Mouse (Mus musculus) stomach, postnatal 0 days (tissue): Measurements from ENCODE around the gene St8sia2. TPM values are rescaled to one million over a fixed set of nuclear protein-coding genes. Genes with fewer than 3 reads are reported as not detected.

Experiments used
- ATAC-seq: fragments of 200-750 bp; cut with Nextera tagmentation; 2 replicates; pipeline ENCODE4 v1.8.0; 2017; ENCODE audit not compliant: low FRiP score, low TSS enrichment
- DNase-seq: peaks from one replicate; pipeline ENCODE4 v3.0.0-alpha.2; 2016; ENCODE audit warnings: low spot score
- H3K27ac ChIP-seq: fragments of 300-500 bp; sonication (generic); replicated peaks from 2 replicates; pipeline ENCODE4 v1.5.1; 2014; ENCODE audit warnings: mild to moderate bottlenecking, control low read depth
- H3K27me3 ChIP-seq: fragments of 300-500 bp; sonication (generic); 2 replicates; pipeline ENCODE4 v1.6.1; 2014; ENCODE audit warnings: low read length; ENCODE audit not compliant: control insufficient read depth, insufficient read depth
- H3K36me3 ChIP-seq: fragments of 300-500 bp; sonication (generic); 2 replicates; pipeline ENCODE4 v1.6.1; 2014; ENCODE audit warnings: low read length, mixed read lengths; ENCODE audit not compliant: control insufficient read depth, insufficient read depth
- H3K4me1 ChIP-seq: fragments of 300-500 bp; sonication (generic); replicated peaks from 2 replicates; pipeline ENCODE4 v1.6.1; 2014; ENCODE audit warnings: antibody characterized with exemption; ENCODE audit not compliant: control insufficient read depth, insufficient read depth
- H3K4me2 ChIP-seq: fragments of 300-500 bp; sonication (generic); replicated peaks from 2 replicates; pipeline ENCODE4 v1.6.1; 2014; ENCODE audit warnings: low read depth, mild to moderate bottlenecking, control low read depth, moderate library complexity
- H3K4me3 ChIP-seq: fragments of 300-500 bp; sonication (generic); 2 replicates; pipeline ENCODE4 v1.5.1; 2014; ENCODE audit warnings: low read depth, low read length, control low read depth
- H3K9ac ChIP-seq: fragments of 300-500 bp; sonication (generic); 2 replicates; pipeline ENCODE4 v1.6.1; 2014; ENCODE audit warnings: mild to moderate bottlenecking, low read length, control low read depth, mixed read lengths
- H3K9me3 ChIP-seq: fragments of 300-500 bp; sonication (generic); 2 replicates; pipeline ENCODE4 v1.6.1; 2016; ENCODE audit warnings: low read length; ENCODE audit not compliant: control insufficient read depth
- CTCF ChIP-seq: IDR thresholded peaks from 2 replicates; pipeline ENCODE4 v1.5.1; 2016; ENCODE audit warnings: antibody characterized with exemption, low read depth, mild to moderate bottlenecking, moderate library complexity
- EP300 ChIP-seq: optimal IDR thresholded peaks from 2 replicates; pipeline ENCODE3; 2016; ENCODE audit warnings: antibody characterized with exemption
- WGBS: fragments of 180-500 bp; shearing (Covaris S2); extraction: QIAGEN DNeasy Blood & Tissue Kit; methylation state at CpG from one replicate; pipeline ENCODE4 v1.1.7; 2014; 5-methylcytosine and 5-hydroxymethylcytosine counted together
- polyA plus RNA-seq: library from polyadenylated mRNA; unstranded; fragments of >200 nt; fragmentation: Nextera tagmentation; extraction: Ambion mirVana; gene quantifications from 2 replicates; pipeline ENCODE4 v1.2.1, GENCODE M21; 2015

St8sia2 gene
- polyA plus RNA-seq, 1 experiment from 2014 or later, result 1.0 TPM

DNA sequence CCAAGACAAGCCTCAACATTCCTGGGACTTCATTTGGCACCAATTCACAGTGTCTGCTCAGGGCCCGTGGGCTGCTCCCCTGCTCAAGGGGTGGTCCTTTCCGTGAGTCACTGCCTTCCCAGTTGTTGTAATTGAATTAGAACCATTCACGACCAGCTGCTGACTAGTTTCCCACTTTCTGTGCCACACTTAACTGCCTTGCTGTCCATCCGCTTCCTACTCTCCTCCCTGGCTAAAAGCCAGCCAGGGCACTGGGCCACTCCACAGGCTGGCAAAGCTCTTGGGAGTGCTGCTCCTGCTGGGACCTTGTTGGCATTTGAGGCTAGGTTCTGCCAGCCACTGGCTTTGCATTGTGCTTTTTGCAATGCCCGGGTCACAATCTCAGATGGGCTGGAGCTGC is 59.0 kb downstream of the St8sia2 start:
- no peaks in the 10 kb centered on the region for H3K9me3 ChIP-seq
- no peak overlapping the region for H3K4me3 ChIP-seq
- TF ChIP-seq EP300 (no peak), CTCF (no peak)
- DNase-seq (peak; percentile 18), ATAC-seq (no peak)
- H3K9ac ChIP-seq, result no peak overlapping the region
- no peak overlapping the region for H3K4me2 ChIP-seq
- H3K27me3 ChIP-seq, result no peaks in the 10 kb centered on the region
- H3K4me1 ChIP-seq, result no peaks in the 10 kb centered on the region
- H3K36me3 ChIP-seq, result no peaks in the 10 kb centered on the region
- no peak overlapping the region for H3K27ac ChIP-seq
- WGBS, result 49% methylated on average over 5 of the region's 5 CpGs

DNA sequence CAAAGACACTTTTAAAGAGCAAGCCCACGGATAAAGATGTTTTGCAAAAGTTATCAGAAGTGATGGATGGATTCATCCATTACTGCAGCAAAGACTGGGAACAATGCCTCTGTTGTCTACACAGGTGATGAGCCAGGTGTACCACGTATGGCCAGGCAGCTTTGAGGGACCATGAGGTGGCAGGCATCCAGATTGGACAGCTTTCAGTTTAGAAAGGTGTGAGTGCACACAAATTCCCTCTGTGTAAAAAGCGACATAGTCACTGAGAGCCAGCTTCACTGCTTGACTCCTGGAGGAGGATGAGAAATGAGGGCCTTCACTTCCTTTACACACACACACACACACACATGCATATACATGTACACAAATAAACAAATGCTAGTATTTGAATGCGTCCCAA is 60.4 kb downstream of the St8sia2 start:
- H3K27ac ChIP-seq, result no peak overlapping the region
- DNase-seq (no peak), ATAC-seq (no peak)
- no peaks in the 10 kb centered on the region for H3K27me3 ChIP-seq
- TF ChIP-seq EP300, result no peak
- no peak for TF ChIP-seq CTCF
- H3K36me3 ChIP-seq, result no peaks in the 10 kb centered on the region
- no peak overlapping the region for H3K4me3 ChIP-seq
- no peak overlapping the region for H3K9ac ChIP-seq
- no peak overlapping the region for H3K4me2 ChIP-seq
- 73% methylated on average over 4 of the region's 4 CpGs for WGBS
- H3K4me1 ChIP-seq, result no peaks in the 10 kb centered on the region
- no peaks in the 10 kb centered on the region for H3K9me3 ChIP-seq

DNA sequence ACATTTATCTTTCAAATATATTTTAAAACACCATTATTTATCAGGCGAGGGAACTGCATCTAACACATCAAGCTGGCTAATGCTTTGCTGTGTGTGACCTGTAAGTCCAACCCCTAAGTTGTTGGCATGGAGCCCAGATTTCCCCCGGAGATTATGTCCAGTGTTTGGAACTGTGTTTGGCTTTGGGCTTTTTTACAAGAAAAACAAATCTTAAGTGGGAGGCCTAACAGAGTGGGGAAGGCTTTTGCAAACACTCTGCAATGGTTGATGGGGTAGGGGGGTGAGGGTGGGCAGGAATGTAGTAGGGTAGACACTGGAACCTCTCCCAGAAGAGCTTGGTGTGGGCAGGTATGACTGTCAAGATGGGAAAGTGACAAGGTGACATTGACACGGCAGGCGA is 71.8 kb downstream of the St8sia2 start:
- H3K9ac ChIP-seq, result no peak overlapping the region
- peaks cover 3% of the 10 kb centered on the region; the same call in 1 of the 2 replicates for H3K4me1 ChIP-seq
- no peak overlapping the region for H3K4me2 ChIP-seq
- peak; percentile 38 for DNase-seq
- no peak overlapping the region for H3K27ac ChIP-seq
- 0 out of 2 replicates have a peak, but pooled peaks have one; percentile 10 for ATAC-seq
- H3K9me3 ChIP-seq, result no peaks in the 10 kb centered on the region
- TF ChIP-seq EP300, result no peak
- WGBS, result 22% methylated on average over 4 of the region's 4 CpGs
- no peaks in the 10 kb centered on the region for H3K27me3 ChIP-seq
- no peak overlapping the region for H3K4me3 ChIP-seq
- H3K36me3 ChIP-seq, result no peaks in the 10 kb centered on the region

- ATAC-seq, result no peak
- WGBS, result 92% methylated on average over 8 of the region's 8 CpGs
These were observed 74.3 kb downstream of the St8sia2 start for GRCm38 (mm10) chr7:73939236-73939635.

GRCm38 (mm10) chr7:73938046-73938810 is 75.3 kb downstream of the St8sia2 start:
- H3K9ac ChIP-seq, result no peak overlapping the region
- ATAC-seq (no peak), DNase-seq (no peak)
- H3K36me3 ChIP-seq, result no peaks in the 10 kb centered on the region
- no peak overlapping the region for H3K27ac ChIP-seq
- H3K4me3 ChIP-seq, result no peak overlapping the region
- H3K27me3 ChIP-seq, result no peaks in the 10 kb centered on the region
- 88% methylated on average over 7 of the region's 7 CpGs for WGBS
- peaks cover 3% of the 10 kb centered on the region; the same call in 1 of the 2 replicates for H3K4me1 ChIP-seq
- TF ChIP-seq CTCF, result no peak
- TF ChIP-seq EP300, result no peak
- no peaks in the 10 kb centered on the region for H3K9me3 ChIP-seq
- H3K4me2 ChIP-seq, result no peak overlapping the region

More at GRCm38 (mm10) chr7:73939236-73939635, 74.3 kb downstream of the St8sia2 start:
- H3K27me3 ChIP-seq, result no peaks in the 10 kb centered on the region
- H3K4me3 ChIP-seq, result no peak overlapping the region
- H3K9ac ChIP-seq, result no peak overlapping the region
- H3K9me3 ChIP-seq, result no peaks in the 10 kb centered on the region
- DNase-seq, result no peak
- H3K36me3 ChIP-seq, result no peaks in the 10 kb centered on the region
- H3K4me1 ChIP-seq, result peaks cover 3% of the 10 kb centered on the region; the same call in 1 of the 2 replicates
- no peak overlapping the region for H3K4me2 ChIP-seq
- H3K27ac ChIP-seq, result no peak overlapping the region
- TF ChIP-seq CTCF (no peak), EP300 (no peak)

DNA sequence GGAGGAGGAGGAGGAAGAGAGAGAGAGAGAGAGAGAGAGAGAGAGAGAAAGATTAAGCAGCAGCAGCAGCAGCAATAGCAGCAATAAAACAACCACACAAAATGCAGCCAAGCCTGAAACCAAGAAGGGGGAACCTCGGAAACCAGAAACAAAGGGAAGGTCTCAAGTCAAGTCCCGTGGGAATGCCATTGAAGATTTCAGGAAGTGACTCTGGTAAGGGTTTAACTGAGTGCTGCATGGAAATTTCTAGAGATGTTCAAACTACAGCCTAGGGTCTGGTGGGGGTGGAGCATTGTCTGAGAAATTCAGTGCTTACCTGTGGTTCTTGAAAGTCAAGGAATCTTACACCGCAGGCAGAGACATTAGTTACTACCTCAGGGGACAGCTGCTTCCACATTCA is 77.4 kb downstream of the St8sia2 start:
- H3K4me2 ChIP-seq, result no peak overlapping the region
- no peak overlapping the region for H3K9ac ChIP-seq
- H3K4me3 ChIP-seq, result no peak overlapping the region
- DNase-seq (no peak), ATAC-seq (no peak)
- no peaks in the 10 kb centered on the region for H3K27me3 ChIP-seq
- no peaks in the 10 kb centered on the region for H3K9me3 ChIP-seq
- TF ChIP-seq CTCF (no peak), EP300 (no peak)
- H3K36me3 ChIP-seq, result no peaks in the 10 kb centered on the region
- no peak overlapping the region for H3K27ac ChIP-seq
- WGBS, result 55% methylated on average over 3 of the region's 3 CpGs
- no peaks in the 10 kb centered on the region for H3K4me1 ChIP-seq
